Mouse (Mus musculus) colon, adult 2 months (tissue): Measurements from ENCODE around the gene Josd2. TPM values are rescaled to one million over a fixed set of nuclear protein-coding genes. Genes with fewer than 3 reads are reported as not detected.

ENCODE experiments used
- polyA plus RNA-seq: library from polyadenylated mRNA; depleted of rRNA; stranded (reverse); fragments of >200 nt; gene quantifications from 2 replicates; pipeline ENCODE4 v1.2.3, GENCODE M21; 2012; rRNA removed

Josd2 gene
- 136 and 144 TPM in 2 replicates for polyA plus RNA-seq

GRCm38 (mm10) chr7:44467811-44468411, at the start of gene Josd2:
TSS of gene Josd2 (plus strand) at chr7:44467980.

DNA sequence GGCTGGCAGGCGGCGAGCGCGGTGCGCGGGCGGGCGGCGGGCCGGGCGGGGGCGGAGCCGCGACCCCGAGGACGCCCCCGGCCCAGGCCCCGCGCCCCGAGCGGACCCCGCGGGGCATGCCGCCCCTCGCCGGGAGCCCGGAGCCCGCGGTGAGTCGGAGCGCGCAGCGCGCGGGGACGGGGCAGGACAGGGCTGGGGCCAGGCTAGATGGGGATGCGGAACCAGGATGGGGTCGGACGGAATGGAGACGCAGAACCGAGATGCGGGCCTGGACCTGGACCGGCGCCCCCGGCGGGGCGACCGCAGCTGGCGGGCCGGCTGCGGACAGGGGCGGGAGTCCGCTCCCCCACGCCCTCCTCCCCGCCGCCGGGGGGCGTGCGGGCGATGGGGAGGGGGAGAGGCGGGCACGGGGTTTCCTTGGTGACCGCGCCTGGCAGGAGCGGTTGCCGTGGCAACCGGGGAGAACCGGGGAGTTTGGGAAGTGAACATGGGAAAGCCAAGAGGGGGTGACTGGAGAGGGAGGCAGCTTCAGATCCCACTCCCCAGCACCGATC, 38.7 kb upstream of the Josd2 start, which contains the start of gene Lrrc4b:
TSS of gene Lrrc4b (plus strand) at position 51 of the 554 bp plus-strand sequence.

DNA sequence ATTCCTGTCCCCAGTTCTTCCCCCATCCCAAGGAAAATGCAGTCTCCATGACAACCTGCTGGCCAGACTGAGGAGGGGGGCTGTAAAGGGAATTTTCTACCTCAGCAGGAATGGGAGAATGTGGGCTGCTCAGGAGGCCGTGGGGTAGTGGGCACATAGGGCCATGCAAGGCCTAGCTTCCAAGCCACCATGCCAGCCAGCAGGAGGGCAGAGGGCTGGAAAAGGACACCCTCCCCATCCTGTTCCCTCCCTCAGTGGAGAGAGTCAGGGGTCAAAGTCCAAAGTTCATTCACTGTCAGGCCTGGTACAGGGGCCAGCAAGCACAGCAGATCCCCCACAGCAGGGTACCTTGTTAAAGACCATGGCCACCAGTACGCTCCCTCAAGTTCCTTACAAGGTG, 2.7 kb upstream of the Josd2 start, which contains the start of gene Aspdh:
TSS of gene Aspdh (plus strand) at position 281 of the 400 bp plus-strand sequence.

GRCm38 (mm10) chr7:44495992-44496770, 28.4 kb downstream of the Josd2 start, which contains the start of the genes Emc10 and Fam71e1:
TSS of gene Emc10 (minus strand) at chr7:44496529.
TSS of gene Fam71e1 (plus strand) at chr7:44496581.

Other genes starting within 250 kb of the Josd2 start
- gene Klk1, start 242.6 kb upstream of the Josd2 start, polyA plus RNA-seq, result 4,020 and 5,229 TPM in 2 replicates
- gene Gm36864, start 231.8 kb upstream of the Josd2 start, polyA plus RNA-seq, result 0.22 and 0.31 TPM in 2 replicates
- gene 1700028J19Rik, start 221.3 kb upstream of the Josd2 start, polyA plus RNA-seq, result 2.2 and 3.5 TPM in 2 replicates
- gene 2410002F23Rik, start 221.3 kb upstream of the Josd2 start, polyA plus RNA-seq, result 126 and 152 TPM in 2 replicates
- not detected in 2 replicates for gene Acp4, start 210.6 kb upstream of the Josd2 start, polyA plus RNA-seq
- gene Gm15517, start 206.5 kb upstream of the Josd2 start, polyA plus RNA-seq, result not detected in 2 replicates
- gene Clec11a, start 161.1 kb upstream of the Josd2 start, polyA plus RNA-seq, result 5.3 and 6.9 TPM in 2 replicates
- gene Shank1, start 157.7 kb upstream of the Josd2 start, polyA plus RNA-seq, result 1.1 TPM in 2 replicates
- 3.2 and 3.5 TPM in 2 replicates for gene Syt3, start 83.9 kb upstream of the Josd2 start, polyA plus RNA-seq
- gene 1700008O03Rik, start 82.2 kb upstream of the Josd2 start, polyA plus RNA-seq, result 0.87 and 0.89 TPM in 2 replicates
- 4.8 and 6.8 TPM in 2 replicates for gene Lrrc4b, start 39.0 kb upstream of the Josd2 start, polyA plus RNA-seq
- gene Aspdh, start 2.6 kb upstream of the Josd2 start, polyA plus RNA-seq, result 0.23 and 0.88 TPM in 2 replicates
- 291 and 327 TPM in 2 replicates for gene Emc10, start 28.5 kb downstream of the Josd2 start, polyA plus RNA-seq
- gene Fam71e1, start 28.6 kb downstream of the Josd2 start, polyA plus RNA-seq, result 4.4 and 6.2 TPM in 2 replicates
- gene Mybpc2, start 56.7 kb downstream of the Josd2 start, polyA plus RNA-seq, result 0.34 and 0.46 TPM in 2 replicates
- gene Spib, start 64.1 kb downstream of the Josd2 start, polyA plus RNA-seq, result 11.9 and 16.9 TPM in 2 replicates
- gene Pold1, start 80.9 kb downstream of the Josd2 start, polyA plus RNA-seq, result 44.4 and 45.2 TPM in 2 replicates
- gene Nr1h2, start 86.0 kb downstream of the Josd2 start, polyA plus RNA-seq, result 231 and 268 TPM in 2 replicates
- 7.8 and 8.1 TPM in 2 replicates for gene Napsa, start 104.4 kb downstream of the Josd2 start, polyA plus RNA-seq
- gene Kcnc3, start 122.7 kb downstream of the Josd2 start, polyA plus RNA-seq, result 2.7 and 2.8 TPM in 2 replicates
- gene Myh14, start 202.9 kb downstream of the Josd2 start, polyA plus RNA-seq, result 365 and 409 TPM in 2 replicates
- gene Izumo2, start 240.8 kb downstream of the Josd2 start, polyA plus RNA-seq, result not detected in 2 replicates